Mouse (Mus musculus) adrenal gland, adult 18-20 months (tissue): ENCODE measurements around the gene Pmel. TPM values are rescaled to one million over a fixed set of nuclear protein-coding genes. Genes with fewer than 3 reads are reported as not detected.

Source experiments
- DNase-seq, 2 experiments: peaks; one replicate each; pipeline ENCODE4 v3.0.0; 2021 to 2022; ENCODE audit warnings: low spot score in 2 of 2
- long read RNA-seq, 2 experiments: library from polyadenylated mRNA; stranded (forward); transcript quantifications; one replicate each; pipeline ENCODE4 v2.0.0; 2021
- total RNA-seq, 2 experiments: library from RNA; stranded (reverse); gene quantifications; 1 replicate in 1 of 2; 2 replicates in 1 of 2; pipeline ENCODE4 v1.2.3; 2021

Pmel gene
- total RNA-seq: 1 to 10 TPM in 1 of 2 experiments, under 1 TPM in 1; 0.42 to 1.1 TPM
- long read RNA-seq, experiment 1, partial matches to known transcripts: 0 of 3 reads
- long read RNA-seq, experiment 1, other reads (novel, unspliced or antisense): 3 of 3 reads
- long read RNA-seq, experiment 2: 0 reads

DNA sequence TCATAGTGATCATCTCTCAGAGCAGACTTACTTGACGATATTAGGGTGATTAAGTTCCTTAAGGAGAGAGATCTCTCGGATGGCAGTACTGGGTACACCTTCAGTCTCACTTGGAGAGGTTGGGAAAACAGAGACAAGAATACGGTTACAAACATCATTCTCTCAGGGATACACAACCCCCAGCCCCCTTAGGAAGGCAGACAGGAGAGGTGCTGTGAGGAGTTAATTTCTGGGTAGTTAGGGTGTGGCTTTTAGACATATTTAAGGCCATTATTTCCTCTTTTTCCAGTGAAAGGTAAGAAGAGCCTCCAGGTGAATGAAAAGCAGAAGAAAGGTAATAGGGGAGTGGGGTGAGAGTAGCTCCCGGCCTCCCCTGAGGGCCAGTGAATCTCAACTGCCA is at the start of gene Pmel:
Gene Pmel (plus strand): TSS at position 301 of the 400 bp plus-strand sequence.
- DNase-seq: no peak

DNA sequence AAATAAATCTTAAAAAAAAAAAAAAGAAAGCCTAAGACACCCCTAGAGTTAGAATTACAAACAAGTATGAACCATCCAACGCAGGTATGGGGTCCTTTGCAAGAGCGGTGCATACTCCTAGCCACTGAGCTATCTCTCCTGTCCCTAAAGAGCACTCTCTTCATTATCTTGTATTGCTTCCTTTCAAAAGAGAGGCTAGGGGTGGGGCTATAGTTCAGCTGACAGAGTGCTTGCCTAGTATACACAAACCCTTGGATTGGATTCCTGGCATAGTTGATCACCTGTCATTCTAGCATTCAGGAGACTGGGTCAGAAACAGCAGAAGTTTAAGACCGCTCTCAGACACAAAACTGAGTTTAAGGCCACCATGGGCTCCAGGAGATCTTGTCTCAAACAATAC is 48.7 kb upstream of the Pmel start:
- no peak for DNase-seq

DNA sequence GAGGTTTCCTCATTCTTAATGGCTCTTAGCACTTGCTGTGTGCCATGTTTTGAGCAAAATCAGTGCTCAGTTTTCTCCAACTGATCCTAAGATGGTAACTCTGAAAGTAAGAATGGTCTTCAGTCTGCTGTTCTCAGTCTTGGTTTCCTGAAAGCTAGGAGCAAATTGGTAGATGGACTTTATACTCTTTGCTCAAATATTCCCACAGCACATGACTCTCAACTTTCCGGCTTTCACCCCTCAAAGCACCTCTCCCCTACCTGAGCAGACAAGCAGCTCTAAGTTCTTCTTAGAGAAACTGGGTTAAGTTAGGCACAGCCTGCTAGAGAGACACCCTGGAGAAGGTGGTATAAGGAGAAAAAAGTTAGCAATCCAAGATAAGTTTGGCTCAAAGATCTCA is 47.3 kb upstream of the Pmel start:
- no peak for DNase-seq

DNA sequence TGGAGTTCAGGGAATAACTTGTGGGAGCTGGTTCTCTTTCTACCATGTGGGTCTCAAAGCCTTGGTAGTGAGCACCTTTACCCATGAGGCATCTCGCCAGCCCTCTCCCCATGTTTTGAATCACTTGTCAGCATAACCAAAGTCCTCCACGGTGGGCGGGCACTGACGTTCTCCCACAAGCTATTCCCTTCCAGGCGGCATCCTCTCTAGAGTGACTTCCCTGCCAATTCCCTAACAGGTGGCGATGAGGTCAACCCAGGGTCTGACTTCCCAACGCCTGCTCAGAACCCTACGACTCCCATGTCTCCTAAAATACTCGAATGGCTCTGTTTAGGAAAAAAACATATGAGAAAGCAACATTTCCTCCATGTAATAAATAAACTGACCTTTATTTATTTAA is 46.2 kb upstream of the Pmel start:
- no peak for DNase-seq

DNA sequence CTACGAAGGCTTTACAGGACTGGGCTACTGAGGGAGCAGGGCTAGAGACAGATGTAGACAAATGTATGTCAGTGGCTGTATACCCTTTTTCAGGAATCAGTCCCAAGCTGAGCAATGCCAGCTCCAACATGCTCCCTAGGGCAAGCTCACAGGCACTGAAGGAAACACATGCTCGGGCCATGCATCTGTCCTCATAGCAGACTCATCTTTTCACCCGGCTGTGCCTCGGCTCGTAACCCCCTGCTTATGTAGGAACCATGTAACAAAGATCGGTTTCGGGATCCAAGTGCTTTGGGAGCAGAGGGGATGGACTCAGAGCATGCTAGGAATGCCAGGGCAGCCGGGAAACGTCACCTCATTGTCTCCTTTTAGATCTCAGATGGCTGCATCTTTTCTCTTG is 44.5 kb upstream of the Pmel start:
- no peak for DNase-seq

DNA sequence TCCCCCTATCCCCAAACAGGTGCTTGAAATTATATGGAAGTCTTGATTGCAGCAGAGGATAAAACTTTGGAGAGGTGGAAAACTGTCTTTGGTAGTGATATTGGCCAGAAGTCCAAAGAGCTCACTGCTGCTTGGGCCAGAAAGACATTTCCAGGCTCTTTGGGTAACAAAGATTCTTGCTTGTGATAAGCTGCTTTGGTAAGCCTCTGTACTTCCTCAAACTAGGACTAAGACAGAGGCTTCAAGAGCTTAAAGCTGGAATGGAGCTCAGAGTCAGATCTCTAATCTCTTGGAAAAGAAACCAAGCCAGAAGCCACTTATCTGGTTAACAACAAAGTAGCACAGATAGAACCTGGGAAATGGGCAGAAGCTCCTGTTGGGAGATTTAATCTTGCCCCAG is 41.5 kb upstream of the Pmel start:
- DNase-seq: no peak

DNA sequence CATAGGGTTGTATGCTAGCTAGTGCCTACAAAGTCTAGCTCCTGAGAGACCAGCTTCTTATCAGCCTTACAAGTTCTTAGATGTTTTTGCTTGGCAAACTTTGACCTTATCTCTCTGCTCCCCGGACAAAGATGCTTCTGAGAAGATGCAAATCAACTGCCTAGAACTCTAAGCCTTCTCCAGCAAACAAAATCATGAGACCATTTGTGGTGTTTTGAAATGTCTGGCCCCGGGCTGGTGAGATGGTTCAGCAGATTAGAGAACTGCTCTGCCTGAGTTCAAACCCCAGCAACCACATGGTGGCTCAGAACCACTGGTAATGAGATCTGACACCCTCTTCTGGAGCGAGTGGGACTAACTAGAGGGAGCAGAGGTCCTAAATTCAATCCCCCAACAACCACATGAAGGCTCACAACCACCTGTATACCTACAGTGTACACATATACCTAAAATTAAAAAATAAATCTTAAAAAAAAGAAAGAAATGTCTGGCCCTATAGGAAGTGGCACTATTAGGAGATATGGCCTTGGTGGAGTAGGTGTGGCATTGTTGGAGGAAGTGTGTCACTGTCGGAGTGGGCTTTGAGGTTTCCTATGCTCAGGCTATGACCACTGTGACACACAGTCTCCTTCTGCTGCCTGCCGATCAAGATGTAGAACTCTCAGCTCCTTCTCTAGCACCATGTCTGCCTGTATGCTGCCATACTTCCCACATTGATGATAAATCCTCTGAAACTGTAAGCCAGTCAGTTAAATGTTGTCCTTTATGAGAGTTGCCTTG is 40.4 kb upstream of the Pmel start:
- DNase-seq: no peak

DNA sequence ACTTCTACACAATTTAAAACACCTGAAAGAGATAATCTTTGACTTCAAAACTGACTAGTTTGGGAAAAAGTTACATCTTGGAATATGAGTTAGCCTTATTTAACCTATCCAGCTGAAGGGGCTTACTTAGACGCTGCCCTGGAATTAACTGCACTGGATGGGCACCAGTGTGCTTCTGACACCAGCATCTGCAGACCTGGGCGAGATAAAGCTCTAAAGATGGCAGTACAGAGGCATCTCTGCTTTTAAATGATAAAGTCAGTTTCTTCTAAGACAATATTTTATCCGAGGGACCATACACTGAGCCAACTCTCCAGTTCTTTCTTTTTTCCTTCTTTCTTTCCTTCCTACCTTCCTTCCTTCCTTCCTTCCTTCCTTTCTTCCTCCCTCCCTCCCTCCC is 39.2 kb upstream of the Pmel start:
- no peak for DNase-seq

DNA sequence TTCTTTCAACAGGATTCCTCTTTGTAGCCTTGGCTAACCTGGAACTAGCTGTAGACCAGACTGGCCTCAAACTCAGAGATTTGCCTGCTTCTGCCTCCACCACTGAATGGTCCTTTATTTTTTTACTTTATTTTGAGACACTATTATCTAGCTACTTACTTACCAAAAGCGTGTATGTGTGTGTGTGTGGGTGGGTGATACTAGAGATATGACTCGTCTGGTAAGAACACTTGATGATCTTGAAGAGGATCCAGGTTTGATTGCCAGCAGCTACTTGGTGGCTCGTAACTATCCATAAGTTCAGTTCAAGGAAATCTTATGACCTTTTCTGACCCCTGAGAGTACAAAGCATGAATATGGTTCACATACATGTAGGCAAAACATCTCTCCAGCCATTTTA is 38.7 kb upstream of the Pmel start:
- no peak for DNase-seq

DNA sequence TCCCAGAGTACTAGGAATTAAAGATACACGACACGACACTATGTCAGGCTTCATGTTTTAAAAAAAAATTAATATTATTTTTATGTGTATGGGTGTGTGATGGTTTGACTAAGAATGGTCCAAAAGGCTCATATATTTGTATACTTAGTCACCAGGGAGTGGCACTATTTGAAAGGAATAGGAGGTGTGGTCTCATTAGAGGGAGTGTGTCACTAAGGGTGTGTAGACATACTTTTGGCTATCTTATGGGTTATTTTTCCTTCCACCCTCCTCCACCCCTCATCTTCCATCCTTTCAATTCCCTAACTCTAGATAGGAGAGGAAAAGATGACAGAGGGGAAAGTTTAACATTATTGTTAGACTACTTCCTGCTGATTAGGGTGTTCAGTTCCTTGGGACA is 38.2 kb upstream of the Pmel start:
- no peak for DNase-seq

DNA sequence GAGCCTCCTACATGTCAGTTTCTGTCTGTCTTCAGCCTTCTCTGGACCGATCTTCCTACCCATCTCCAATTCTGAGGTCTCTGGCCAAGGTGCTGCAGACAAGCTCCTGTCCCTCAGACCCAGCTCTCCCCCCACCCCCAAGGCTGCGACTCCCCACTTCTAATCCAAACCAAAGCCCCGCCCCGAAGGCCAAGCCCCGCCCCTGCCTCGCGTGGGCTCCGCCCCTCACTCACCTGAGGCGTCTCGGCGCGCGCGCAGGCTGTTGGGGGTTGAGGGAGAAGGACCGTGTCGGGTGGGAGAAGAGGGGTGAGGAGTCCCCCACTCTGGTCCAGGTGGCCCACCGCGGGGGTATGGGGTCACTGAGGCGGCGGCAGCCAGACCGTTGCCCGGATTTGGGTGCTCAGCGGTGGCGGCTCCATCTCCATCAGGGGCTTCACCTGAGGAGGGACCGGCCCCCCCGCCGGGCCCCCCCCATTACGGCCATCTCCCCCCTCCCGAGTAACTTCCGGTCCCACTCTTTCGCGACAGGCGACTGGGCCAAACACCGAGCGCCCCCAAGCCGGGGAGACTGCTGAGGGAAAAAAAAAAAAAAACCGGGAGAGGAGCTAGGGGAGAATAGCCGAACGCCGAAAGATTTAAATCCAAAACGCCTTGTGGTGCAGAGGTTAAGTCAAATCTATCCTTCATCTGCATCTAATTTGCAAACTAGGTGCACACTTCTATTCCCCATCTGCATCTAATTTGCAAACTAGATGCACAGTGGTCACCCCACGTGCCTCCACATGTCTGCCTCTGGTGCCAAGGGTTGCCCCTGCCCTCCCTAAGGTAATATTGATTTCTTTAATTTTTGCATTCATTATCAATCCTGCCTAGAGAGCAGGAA is 35.0 kb upstream of the Pmel start:
- DNase-seq: peak; percentile 43 to 59

DNA sequence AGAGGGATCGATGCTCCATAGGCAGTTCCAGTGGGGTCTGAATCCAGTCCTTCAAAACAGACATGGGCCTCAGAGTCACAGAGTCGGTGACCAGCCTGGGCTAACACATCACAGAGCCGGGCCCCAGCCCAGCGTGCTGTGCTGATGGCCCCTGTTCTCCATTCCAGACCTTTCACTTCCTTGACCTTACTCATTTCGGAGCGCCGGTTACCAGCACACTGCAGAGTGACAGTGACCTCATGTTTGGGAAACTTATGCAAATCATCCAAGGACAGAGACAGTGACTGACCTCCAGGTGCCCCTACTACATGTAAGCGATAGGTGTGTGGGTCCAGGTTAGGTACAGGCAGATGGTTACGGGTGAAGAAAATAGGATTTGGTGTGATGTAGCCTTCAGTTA is 32.8 kb upstream of the Pmel start:
- no peak for DNase-seq

DNA sequence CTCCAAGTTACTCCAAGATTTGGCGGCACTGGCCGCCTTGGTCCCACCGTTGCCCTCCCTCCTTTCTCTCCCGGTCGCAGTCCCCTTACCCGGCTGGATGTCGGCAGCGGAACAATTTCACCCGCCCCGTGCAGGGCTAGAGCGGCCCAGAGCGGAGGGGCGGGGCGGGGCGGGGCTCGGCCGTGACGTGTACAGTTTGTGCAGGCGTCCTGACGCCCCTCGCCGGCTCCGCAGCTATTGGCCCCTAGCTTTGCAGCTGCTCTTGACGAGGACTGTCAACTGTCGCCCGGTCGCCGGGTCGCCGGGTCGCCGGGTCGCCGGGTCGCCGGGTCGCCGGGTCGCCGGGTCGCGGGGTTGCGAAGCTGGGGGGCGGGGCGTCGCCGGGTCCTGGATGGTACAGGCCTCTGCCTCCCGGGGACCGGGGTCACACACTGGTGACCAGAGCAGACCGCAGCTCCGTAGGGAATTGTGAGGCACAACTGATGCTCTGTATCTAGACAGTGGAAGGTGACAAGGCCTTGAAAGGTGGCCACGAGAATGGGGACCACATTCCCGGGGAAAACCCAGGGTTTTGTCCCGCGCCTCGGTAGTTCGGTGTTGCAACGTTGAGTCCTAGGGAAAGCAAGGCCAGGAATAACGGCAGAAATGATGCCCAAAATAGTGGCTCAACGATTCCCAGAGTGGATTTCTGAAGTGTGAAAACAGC is 30.1 kb upstream of the Pmel start, which contains the start of gene Suox:
Gene Suox (minus strand): TSS at position 311 of the 706 bp plus-strand sequence.
- peak; percentile 76 to 79 for DNase-seq

DNA sequence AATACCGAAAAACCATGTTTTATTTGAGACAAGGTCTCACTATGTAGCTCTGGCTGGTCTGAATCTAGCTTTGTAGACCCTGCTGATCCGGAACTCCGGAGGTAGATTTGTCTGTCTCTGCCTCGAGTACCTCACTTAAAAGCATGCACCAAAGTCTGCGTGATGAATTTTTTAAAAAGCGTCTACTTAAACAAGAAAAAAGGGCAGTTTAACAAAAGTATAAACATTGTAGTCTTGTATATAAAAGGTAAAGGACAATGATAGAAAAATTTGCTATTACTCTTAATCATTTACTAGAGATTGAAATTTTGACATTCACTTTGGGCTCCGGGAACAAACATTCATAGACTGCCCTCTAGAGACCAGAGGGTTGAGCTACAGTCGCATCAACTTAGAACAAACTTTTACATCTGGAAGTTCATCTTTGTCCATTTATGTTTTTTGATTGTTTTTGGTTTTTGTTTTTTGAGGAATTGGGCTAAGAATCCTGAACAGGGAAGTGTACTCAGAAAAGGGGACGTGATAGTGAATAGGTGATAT is 29.5 kb upstream of the Pmel start:
- DNase-seq: no peak

DNA sequence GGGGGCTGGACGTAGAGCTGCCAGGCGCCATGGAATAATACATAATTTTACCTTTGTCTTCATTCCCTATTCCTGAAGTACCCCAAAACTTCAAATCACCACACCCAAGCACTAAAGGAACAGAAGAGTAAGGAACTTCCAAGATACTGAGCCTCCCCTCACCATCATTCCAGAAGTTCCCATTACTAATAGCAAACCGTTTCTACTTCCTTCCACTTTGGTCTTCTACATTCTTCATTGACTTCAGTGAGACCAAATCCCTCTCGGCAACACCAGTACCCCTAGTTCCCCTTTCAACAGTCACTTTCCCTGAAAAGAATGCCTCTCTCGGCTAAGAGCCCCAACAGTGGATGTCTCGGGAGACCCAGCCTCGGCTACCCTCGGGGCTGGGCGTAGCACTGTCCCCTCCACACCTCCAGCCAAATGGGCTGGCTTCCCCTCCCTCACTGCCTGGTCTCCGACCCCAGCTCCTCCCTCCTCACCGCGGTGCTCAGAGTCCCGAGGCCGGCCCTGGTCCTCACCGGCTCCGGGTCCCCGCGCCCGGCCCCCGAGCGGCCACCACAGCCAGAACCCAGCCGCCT is 8.5 kb upstream of the Pmel start:
- DNase-seq: no peak

DNA sequence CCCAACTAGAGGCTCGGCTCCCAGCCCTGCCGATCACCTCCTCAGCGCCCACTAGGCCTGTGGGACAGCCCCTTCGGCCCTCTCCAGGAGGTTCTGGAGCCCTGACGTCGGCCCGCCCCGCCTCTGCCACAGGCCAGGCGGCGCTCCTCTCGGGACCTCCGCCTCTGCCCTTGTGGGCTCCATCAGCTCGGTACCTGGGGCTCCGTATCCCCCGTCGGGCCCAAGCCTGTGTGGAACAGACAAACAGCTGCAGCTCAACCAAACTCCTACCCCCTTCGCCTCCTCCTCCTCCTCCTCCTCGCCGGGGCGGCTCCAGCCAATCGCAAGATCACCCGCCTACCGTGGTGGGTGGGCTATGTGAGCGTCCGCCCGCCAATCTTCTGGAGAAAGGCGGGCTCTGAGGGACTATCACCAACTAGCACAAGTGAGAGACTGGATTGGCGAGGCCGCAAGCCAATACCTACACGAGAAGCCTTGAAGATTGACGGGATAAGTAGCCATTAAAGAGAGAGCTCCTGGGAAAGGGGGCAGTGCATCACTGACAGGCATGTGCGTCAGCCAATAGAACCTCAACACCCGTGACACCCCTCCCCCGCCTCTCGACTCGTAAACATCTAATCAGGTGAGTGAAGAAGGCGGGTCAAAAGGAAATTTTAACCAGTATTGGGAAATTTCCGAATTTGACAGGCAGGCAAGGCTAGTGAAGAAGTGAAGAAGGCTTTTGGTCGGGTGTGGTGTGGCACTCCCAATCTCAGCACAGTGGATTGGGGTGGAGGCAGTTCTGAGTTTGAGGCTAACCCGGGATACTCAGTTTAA is 7.8 kb upstream of the Pmel start, which contains the start of gene Rab5b:
Gene Rab5b (minus strand): TSS at position 273 of the 816 bp plus-strand sequence.
- peak; percentile 92 to 97 for DNase-seq

DNA sequence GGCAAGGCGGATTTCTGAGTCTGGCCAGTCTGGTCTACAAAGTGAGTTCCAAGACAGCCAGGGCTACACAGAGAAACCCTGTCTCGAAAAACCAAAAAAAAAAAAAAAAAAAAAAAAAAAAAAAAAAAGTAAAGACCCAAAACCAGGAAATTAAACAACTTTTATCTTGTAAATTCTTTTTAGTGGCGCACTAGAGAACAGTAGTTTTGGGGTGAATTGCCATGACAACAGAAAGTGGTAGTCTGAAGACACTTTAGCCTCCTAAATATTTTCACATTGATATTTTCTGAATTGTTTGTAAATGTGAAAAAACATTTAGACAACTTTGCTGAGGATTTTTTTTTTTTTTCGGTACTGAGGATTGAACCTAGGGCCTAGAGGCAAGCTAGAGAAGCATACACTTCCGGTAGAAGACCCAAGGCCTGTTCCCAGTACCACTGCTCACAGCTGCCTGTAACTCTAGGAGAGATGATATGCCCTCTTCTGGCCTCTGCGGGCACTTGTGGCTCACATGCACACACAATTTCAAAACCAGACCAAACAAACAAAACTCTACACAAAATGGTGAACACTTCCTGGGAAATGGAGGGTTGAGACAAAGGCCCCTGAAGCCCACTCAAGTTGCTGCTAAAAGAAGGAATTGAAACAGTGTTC is 6.8 kb upstream of the Pmel start:
- no peak for DNase-seq

DNA sequence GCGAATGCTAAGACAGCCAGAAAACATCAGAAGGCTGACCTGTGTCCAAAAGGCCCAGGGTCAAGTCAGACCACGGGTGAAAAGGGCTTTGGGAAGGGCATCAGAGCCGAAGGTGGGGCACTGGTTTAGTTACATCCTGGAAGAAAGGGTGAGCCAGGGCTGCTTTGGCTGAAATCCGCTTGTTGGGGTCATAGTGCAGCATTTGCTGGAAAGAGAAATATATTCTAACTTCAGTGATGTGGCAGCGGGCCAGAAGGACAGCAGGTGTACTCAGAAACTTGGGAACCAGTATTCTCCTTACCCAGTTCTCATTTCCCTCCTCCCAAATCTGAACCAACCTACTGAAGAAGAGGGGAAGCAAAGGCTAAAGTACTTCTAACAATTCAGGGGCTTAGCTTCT is 5.0 kb upstream of the Pmel start:
- no peak for DNase-seq

DNA sequence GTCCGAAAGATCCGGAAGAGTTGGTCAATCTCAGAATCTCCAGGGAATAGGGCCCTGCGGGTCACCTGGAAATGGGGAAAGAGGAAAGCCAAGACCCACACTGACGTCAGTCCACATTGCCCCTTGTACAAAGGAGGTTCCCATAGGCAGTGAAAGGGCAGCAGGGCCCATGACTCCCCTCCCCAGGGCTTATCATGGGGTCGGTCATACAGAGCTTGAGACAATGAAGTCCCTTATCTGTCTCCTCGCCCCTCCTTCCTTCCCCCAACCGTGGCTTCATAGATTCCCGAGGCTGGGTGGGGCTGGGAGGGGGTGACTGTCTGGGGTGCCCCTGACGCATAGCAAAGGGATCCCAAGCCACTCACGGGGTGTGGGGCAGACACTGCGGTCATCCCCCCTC is 4.4 kb upstream of the Pmel start:
- DNase-seq: no peak
